Mouse (Mus musculus): Measurements from ENCODE around the gene Ykt6.

GRCm38 (mm10) chr11:5983629-5984028, 28.1 kb downstream of the Ykt6 start:
- TF ChIP-seq POLR2A (IDR thresholded peaks at IDR 0.05; ENCODE audit: low read depth, low read length) (no peak), CTCF (IDR thresholded peaks at IDR 0.05; ENCODE audit: extremely low read depth, insufficient read length, insufficient replicate concordance, low read depth, low read length) (no peak)
